Mouse (Mus musculus): ENCODE results near the gene 1700022I11Rik.

GRCm38 (mm10) chr4:42957979-42958378 lies 11.4 kb upstream of the 1700022I11Rik start:
- no peak for TF ChIP-seq EP300 (IDR thresholded peaks at IDR 0.05; ENCODE audit: low read depth)
- no peak for TF ChIP-seq CTCF (IDR thresholded peaks at IDR 0.05; ENCODE audit: low read depth)

Data from heart, postnatal 0 days (tissue).